Mouse (Mus musculus) gastrocnemius, postnatal 25 days (tissue): ENCODE data around the gene Spin1. TPM values are rescaled to one million over a fixed set of nuclear protein-coding genes. Genes with fewer than 3 reads are reported as not detected.

ENCODE experiments used
- DNase-seq: peaks from one replicate; pipeline ENCODE4 v3.0.0; 2022
- total RNA-seq, 2 experiments: library from RNA; stranded (reverse); gene quantifications; 1 replicate in 1 of 2; 2 replicates in 1 of 2; pipeline ENCODE4 v1.2.3; 2021

Gene Spin1
- total RNA-seq, 2 experiments from 2014 or later = 11.3 to 13.0 TPM

DNA sequence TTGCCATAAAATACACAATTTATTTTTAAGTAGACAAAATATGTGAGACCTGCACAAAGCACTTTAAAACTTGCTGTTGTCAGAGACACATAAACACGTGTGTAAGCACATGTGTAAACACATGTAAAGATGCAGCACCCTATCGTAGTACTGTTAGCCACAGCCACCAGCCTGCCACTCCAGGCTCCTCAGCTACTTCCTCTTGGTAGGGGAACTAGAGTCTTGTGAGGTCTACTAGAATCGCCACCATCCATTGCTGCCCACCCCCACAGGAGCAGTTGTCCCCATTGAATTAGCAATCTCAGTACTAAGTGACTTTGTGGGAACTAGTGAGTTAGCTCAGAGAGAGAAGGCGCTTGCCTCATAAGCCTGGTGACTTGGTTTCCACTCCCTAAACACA lies 35.6 kb downstream of the Spin1 start:
- no peak for DNase-seq

DNA sequence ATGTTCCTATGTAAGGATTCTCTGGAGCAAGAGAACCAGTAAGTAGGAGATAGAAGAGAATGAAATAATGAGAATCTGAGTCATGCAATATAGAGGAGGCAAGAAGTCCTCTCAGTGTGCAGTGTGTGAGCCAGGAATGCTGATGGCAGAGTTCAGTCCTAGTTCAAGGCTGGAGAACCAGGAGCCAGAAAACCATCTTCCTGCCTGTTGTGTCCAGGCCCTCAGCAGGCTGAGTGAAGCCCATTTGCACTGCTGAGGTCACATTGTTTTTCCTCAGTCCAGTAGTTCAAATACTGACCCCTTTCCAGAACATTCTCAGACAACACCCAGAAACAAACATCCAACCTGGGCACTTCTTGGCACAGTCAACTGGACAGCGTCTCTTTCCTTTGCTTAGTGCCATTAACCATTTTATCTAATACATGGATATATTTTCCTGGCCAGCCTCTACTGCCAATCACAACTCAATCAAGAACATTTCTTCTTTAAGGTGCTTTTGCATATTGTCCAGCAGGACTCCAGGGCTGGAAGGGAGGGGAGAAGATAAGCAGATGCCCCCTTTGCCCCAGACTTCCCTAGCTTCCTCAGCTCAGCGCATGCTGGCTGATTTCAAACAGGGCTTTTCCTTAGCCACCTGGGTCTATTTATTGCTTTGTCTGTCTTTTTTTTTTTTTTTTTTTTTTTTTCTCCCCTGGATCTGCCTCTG lies 36.5 kb downstream of the Spin1 start:
- no peak for DNase-seq

DNA sequence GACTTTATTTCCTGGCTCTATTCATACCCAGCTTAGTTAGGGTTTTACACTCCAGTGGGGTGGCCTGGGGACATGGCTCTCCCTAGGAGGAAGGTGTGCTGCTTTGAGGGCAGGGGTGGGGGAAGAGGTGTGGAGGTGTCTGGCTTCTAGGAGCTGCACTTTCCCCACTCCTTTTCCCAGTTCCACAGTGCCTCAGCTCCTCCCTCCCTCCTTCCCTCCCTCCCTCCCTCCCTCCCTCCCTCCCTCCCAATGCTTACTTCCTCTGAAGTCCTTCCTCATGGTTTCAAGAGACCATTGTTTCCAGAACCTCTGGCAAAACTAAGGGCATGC lies 37.0 kb downstream of the Spin1 start:
- DNase-seq = no peak

DNA sequence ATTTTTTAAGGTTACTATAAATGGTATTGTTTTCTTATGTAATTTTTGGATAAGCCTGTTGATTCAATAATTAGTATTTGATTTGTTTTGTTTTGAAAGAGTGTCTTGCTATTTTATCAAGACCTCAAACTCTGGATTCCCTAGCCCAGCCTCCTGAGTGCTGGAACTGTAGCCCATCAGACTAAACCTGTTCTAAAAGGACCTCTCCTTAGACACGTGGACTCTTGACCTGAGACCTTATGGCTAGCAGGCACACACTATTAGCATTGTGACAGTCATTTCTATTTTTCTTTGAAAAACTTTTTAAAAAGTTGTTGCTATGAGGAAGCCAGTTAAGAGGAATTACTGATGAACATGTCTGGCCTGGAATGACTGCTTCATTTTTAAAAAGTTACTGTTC lies 46.4 kb downstream of the Spin1 start:
- no peak for DNase-seq

DNA sequence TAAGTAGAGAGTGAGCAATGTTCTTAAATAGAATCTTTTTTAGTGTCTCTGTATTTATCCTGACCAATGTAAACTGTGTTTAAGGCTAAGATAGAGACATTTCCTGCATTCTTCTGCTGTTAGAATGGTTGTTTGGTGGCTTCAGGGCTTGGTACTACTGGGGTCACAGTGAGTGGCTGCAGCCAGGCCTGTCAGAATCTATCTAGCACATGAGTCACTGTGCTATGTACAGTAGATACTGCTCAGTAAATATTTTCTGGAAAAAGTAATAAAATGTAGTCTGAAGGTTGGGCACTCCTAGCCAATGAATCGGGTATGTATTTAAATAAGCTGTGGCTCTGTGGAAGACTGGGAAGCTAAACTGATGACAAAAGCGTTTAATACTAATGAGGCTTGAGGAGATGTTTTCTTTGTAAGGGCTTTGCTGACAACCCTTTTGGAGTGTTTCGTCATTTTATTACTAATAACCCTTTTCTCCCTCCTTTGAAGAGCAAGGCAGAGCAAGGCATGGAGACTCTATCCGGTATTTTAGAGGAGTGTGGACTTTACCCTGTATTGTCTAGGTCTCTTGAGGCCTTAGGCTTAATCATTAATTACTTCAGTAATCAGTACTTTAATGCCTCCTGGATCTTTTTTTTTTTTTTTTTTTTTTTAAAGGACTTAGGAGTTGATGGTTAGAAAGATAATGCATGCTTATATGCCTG lies 52.4 kb downstream of the Spin1 start:
- DNase-seq = no peak

DNA sequence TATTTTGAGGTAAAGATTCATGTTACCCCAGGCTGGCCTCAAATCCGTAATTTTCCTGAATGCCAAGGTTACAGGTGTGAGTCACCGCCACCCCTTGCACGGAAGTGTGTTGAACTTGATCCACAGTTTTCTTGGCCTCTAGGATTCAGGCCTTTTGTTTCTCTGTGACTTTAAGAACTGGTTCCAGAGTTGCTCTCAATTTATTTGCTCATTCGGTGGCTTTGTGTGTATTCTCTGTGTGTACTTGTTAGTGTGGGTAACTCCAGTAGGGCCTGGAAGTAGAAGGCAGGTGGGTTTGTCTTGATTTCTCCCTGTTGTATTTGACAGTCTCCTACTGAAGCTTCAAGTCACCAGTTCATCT lies 53.0 kb downstream of the Spin1 start:
- DNase-seq = no peak

DNA sequence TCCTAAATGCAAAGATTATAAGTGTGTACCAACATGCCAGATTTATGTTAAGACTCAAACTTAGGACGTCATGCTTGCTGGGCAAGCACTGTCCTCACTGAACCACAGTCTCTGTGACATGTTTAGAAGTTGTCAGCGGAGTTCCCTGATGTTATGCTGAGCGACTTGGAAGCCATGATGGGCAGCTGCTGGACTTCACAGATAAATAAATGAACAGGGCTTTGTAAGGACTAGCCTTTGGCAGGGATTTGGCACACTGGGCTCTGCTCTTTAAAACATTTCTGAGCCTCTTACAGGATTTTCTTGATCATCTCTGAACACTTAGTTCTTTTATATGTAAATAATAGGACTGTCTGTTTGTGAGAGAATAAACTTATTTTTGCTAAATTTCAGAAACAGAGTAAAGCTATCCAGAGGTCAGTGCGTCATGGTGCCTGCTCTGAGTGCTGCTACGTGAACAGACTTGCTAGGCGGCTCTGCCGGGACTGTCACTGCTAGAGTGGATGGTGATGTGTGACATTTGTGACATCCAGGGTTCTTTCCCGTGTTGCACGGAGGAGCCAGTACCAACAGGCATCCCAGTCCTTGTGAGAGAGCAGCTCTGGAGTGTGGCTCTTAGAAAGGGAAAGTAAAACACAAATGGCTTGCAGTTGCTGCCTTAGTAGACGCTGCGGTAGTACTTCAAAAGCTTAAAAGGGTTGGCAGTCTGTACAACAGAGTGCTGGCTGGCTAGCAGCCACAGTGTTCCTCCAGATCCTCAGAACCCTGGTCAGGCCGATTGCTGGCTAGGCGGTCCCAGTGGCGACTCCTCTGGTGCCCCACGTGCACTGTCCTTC lies 54.7 kb downstream of the Spin1 start:
- DNase-seq = no peak

DNA sequence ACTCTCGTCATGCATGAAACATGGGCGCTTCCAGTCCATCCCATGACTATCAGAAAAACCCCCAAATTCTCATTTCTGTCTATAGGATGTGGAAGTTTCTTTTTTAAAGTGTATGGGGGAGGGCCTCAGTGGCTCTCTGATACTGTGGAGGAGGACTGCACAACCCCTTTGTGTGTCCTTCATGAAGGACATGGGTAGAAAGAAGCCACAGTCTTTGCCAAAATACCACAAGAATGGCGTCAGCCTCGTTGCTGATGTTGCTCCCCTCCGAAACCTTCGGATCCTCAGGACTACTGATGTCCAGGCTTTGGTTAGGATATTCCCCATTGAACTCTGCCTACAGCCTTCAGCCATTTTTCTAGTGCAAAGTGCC lies 55.3 kb downstream of the Spin1 start:
- no peak for DNase-seq

DNA sequence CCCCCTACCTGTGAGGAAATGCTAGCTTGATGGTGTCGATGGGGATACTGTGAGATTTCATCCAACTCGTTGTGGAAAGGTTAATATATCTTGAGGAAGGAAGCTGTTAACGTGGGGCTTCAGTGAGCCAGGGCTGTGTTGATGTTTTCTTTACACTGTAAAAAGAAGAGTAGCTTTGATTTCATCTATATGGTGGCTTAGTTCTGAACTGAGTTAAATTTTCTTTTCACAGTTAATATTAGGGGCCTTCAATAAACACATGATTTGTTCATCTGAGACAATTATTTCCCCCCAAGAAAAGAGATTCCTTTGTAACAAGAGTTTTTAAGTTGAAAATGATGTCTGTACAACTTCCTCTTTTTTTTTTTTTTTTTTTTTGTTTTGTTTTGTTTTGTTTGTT lies 56.6 kb downstream of the Spin1 start:
- no peak for DNase-seq

DNA sequence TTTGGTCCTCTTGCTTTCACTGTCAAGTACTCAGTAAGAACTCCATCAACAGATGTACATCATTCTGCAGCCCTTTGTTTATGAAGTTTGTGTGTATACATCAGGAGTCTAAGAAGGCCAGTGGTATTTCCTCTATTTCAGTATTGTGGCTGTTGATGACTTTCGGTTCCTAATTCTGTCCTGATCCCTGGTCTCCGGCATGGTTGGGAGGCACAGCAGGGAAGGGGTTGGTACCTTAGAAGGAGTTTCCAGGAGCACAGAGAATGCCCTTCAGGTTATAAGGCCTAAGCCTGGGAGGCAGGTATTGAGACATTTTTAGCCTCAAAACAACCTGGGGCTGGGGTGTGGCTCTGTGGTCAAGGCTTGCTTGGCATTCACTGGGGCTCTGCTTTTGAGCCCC lies 61.0 kb downstream of the Spin1 start:
- DNase-seq = no peak

DNA sequence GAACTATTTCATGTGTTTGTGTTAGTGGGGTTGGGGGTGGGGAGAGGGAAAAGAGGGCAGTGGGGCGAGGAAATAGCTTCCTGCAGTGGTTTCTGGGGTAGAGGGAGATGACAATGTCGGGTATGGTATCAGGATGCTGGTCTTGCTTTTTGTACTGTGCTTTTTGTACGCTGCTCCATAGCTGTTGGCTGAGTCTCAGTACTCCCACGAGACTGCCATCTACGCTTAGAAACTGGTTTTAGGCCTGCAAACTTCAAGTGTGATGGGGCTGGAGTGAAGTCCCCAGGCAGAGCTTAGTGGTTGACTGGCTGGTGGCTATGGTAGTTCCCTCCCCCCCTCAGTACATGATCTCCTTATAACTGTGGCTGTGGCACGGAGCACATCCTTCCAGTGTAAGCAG lies 61.6 kb downstream of the Spin1 start:
- DNase-seq = no peak

DNA sequence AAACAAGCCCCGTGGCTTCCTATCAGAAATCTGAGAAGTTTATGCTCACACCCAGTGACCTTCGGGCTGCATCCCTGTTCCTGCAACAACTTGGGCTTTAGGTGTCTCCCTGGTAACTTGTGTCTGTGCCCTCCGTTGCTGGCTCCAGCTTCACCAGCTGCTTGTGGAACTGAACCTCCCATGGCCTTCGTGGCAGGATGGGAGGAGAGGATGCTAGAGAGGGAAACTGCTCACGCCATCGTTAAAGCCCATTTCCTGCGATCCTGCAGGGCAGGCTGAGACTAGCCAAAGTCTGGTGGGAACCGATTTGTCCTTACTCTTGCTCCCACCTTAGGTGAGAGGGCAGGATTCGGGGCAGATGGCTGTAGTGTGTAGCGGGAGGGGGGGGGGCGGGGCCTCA lies 66.0 kb downstream of the Spin1 start:
- DNase-seq = no peak

DNA sequence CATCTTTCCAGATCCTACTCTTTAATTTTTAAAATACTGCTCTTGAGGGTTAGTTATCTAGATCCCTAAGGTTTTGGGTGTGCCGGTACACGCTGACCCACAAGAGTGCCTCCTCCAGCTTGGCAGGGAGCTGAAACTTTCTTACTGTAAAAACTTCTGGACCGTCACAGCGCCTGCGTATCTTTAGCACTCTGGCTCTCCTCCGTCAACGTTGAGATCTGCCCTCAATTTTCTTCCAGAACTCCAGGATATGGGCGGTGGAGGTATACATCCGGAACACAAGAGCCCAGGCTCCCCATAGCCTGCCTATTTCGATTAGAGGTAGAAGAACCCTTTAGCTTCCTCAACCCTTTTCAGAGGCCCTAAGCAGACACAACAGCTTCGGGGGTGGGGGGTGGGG lies 69.5 kb downstream of the Spin1 start:
- no peak for DNase-seq

DNA sequence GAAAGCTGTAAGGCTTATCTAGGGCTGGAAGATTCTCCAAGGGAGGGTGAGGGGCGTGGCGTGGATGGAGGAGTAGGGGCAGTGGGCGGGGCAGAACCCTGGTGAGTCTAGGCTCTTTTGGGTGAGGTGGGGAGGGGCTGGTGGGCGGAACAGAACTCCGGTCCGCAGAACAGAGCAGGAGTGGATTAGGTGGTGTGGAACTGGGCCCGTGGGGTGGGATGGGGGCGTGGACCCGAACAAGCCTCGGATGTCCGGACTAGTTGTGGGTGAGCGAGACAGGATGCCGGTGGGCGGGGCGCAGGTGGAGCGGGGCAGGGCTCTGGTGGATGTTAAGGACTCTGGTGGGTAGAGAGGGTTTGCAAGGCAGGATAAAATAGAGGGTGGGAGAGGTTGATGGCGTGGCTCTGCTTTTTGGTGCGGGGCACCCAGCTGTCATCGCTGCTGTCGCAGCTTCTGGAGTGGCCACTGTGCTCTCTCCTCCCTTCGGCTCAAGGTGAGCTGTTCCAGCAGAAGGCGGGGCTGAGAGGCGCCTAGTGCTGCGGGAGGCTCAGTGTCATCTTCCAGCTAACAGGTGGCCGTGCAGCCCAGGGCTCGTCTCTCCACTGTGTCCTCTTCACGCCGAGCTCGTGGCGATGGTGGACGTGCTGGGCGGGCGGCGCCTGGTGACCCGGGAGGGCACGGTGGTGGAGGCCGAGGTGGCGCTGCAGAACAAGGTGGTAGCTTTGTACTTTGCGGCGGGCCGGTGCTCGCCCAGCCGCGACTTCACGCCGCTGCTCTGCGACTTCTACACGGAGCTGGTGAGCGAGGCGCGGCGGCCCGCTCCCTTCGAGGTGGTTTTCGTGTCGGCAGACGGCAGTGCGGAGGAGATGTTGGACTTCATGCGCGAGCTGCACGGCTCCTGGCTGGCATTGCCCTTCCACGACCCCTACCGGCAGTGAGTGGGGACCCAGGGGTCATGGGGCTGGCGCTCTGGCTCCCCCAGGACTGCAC lies 70.3 kb downstream of the Spin1 start, which contains the start of gene Nxnl2:
Nxnl2 (plus strand) TSS at position 332 of the 990 bp plus-strand sequence.
- DNase-seq = peak; percentile 22

DNA sequence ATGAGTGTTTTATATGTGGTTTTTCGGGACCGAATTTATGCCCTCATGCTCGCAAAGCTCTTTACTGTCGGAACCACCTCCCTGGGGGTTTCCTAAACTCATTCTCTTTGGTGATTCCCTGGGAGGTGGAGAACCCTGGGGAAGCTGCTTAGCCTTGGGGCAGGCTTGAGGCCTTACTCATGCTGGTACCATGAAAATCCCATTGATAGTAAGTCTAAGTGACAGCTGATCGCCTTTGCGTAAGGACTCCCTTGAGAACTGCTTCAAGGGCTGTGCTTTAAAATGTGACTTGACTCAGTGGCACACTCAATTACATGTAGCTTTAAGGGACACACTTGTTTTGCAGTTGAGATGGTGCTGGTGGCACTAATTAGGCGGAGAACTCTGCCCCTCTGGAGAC lies 71.9 kb downstream of the Spin1 start:
- DNase-seq = no peak

DNA sequence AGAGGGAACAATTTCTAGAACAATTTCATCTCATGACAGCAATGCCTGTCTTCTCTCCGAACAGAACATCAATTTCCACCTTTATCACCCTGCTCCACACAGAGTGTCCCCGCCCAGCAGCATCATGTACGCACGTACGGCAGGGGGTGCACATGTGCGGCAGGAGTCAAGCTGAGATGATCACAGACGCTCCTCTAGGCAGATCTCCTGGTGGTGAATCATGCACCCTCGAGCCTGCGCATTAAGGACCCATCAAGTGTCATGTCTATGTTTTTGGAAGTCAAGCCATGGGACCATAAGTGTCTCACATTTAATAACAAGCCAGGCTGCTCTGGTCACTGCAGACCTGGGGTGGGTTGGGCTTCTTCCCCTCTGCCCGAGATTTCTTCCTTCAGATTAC lies 78.3 kb downstream of the Spin1 start:
- no peak for DNase-seq

DNA sequence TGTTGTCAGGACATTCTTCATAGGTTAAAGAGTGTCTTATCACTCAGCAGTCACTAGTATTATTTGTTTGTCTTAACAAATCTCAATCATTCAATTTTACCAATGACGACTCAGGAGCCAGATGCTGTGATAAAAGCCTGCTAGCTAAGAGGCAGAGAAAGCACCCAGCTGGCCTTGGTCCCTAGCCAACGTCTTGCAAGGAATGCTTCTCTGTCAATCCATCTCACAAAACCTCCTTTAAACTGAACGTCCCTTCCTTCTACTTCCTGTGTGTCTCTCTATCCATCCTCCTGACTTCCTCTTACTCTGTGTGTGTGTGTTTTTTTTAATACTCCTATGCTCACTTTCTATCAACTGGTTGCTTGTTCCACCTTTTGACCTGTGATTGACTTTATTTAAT lies 78.7 kb downstream of the Spin1 start:
- DNase-seq = no peak

DNA sequence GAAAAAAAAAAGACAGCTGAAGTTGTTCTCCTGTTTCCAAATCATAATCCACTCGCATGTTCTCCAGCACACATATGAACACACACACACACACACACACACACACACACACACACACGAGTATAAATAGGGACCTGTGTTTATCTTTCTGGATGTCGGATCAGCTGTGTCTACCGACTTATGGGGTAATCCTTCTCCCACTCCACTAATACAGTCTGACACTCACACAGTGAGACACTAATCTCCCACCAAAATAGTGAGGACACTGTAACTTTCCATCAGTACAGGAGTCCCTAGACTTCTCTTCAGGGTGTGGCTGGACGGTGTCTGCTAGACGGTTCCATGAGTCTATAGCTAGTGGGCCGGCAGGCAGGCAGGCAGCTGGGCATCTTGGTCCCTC lies 81.6 kb downstream of the Spin1 start:
- no peak for DNase-seq

DNA sequence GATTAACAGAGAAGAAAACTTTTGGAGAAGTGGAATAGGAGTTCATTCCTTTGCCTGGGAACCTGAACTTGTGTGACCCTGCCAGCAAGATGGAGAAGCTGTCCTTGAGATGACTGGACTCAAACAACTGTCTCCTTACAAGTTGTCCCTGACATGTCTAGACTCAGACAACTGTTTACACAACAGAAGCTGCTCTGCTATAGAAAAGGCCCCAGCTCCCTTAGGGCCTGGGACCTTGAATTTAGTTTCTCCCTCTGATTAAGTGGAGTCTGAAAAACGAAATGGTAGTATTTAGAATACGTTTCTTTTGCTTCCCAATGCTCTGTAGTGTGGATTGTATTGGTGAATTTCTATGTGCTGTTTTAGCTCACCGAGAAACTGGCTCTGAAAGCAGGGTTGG lies 84.2 kb downstream of the Spin1 start:
- no peak for DNase-seq

DNA sequence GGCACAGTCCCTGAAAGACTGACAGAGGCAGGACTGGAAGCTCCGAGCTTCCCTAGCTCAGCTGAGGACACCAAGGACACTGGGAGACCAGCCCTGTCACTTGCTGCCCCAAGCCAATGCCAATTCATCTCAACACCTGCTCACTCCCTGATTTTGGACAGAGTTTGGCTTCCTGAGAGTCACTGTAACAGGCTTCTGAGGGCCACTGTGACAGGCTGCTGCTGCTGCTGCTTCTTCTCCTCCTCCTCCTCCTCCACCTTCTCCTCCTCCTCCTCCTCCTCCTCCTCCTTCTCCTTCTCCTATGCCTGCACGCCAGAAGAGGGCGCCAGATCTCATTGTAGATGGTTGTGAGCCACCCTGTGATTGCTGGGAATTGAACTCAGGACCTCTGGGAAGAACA lies 89.7 kb downstream of the Spin1 start:
- no peak for DNase-seq

DNA sequence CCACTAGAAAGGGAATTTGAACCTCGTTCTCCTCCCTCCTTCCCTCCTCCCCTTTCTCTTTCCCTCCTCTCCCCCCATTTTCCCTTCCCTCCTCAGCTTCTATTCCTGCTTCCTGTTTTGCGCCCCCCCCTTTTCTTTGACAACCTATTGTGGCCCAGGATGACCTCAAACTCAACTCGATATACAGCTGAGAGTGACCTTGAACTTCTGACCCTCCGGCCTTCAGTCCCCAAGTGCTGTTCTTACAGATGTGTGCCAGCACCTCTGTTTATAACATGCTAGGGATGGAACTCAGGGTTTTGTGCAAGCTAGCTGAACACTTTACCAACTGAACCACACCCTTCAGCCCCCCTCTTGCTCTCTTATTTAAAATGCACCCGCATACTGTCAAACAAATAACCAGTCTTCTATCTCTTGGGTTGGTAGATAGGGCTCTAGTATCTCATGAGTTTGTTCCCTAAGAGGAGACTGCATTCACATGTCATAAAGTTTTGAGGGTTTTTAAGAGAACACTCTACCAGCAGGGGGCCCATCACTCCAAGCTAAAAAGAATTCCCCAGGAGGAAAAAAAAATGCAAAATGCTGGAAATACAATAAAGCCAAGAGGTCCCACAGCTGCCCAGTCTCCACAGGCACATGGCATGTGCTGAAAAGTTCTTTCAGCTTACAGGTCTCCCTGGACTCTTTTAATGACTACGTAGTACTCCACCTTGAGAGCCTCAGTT lies 90.9 kb downstream of the Spin1 start:
- no peak for DNase-seq

DNA sequence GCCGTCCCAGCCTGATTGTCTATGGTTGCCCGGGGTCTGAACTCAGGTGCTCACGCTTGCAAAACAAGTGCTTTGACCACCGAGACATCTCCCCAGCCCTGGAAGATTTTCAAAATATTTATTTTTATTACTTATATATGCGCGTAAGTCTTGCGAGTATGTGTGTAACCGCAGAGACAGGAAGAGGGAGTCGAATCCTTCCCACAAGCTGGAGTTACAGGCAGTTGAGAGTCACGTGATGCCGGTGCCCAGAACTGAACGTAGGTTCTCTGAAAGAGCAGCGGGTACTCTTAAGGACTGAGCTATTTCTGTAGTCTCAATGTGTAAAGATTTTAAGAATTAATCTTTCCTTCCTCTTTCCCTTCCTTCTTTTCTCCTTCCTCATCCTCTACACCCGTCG lies 93.2 kb downstream of the Spin1 start:
- DNase-seq = no peak
